ENCODE assay signal across 15 mouse cellular contexts in genomic region chr4:48160386-48160785, GRCm38 (mm10).
"Had no signal": no experiment of that assay in that cellular context is flagged by ENCODE, and none has a peak within 500 bp of the region (broad histone marks: within the 10 kb centered on the region; RNA-seq: fewer than 3 reads in every experiment).

No protein-coding gene starts in this region.

- DNase-seq: kidney, adult 9 months; kidney, postnatal 10 days; kidney, postnatal 4 days; lung, adult 2 months; lung, postnatal 36 days; thymus, adult 18-20 months; thymus, postnatal 14 days had no signal

- H3K36me3 ChIP-seq: limb, embryonic 10.5 days; midbrain, embryonic 15.5 days; neural tube, embryonic 12.5 days had no signal

- H3K4me2 ChIP-seq: midbrain, embryonic 11.5 days; midbrain, embryonic 15.5 days; neural tube, embryonic 12.5 days had no signal

- H3K27me3 ChIP-seq: midbrain, embryonic 15.5 days; neural tube, embryonic 12.5 days had no signal

- H3K27ac ChIP-seq: layer of hippocampus, adult 2 months; limb, embryonic 10.5 days; midbrain, embryonic 15.5 days; neural tube, embryonic 12.5 days had no signal

- H3K9me3 ChIP-seq: limb, embryonic 10.5 days; midbrain, embryonic 15.5 days; neural tube, embryonic 12.5 days had no signal

- ATAC-seq: inflammation-experienced regulatory T-cells, adult 6 months; intestine, postnatal 0 days; lung, postnatal 0 days; midbrain, embryonic 15.5 days had no signal

- H3K9ac ChIP-seq: midbrain, embryonic 15.5 days; neural tube, embryonic 12.5 days had no signal

- H3K4me3 ChIP-seq: layer of hippocampus, adult 2 months; limb, embryonic 10.5 days; midbrain, embryonic 15.5 days; neural tube, embryonic 12.5 days had no signal

- H3K4me1 ChIP-seq: limb, embryonic 10.5 days; midbrain, embryonic 15.5 days; neural tube, embryonic 12.5 days had no signal
